Mouse (Mus musculus): ENCODE data around the gene Cacna1g. TPM values are rescaled to one million over a fixed set of nuclear protein-coding genes. Genes with fewer than 3 reads are reported as not detected.

Cacna1g gene
- total and polyA plus RNA-seq, 3 experiments = 1.7 to 3.7 (median 2.4) TPM

DNA sequence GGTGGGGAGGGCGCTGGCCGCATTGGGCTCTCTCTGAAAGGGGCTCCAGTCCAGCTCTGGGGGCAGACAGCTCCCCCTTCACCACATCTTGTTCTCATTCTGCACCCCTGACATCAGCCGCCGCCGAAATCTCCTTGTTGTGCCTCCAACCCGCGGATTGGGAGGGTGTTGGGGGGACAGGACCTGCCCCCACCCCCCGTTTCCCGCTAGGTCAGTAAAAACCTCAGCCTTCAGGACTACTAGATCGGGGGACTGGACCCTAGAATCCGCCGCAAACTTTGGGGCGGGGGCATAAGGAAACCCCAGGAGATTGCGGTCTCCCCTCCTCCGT is 1.4 kb downstream of the Cacna1g start:
- H3K4me1 ChIP-seq (ENCODE audit: control insufficient read depth in 1 of 2, insufficient read depth in 2 of 2) = peaks cover 16 to 76% of the 10 kb centered on the region in 2 experiments
- no peaks in the 10 kb centered on the region for H3K9me3 ChIP-seq (replicated peaks; ENCODE audit: low read length)
- no peak overlapping the region for H3K27ac ChIP-seq (ENCODE audit: insufficient read depth, low read depth)
- dilution Hi-C loops (cut with MboI; ENCODE audit: extremely low pct_ligation_motif_present, extremely low pct_unique_long_range_greater_than_20kb, low sequenced_read_pairs) = no loop called here
- H3K4me3 ChIP-seq (replicated peaks in 1 of 3; ENCODE audit: low read depth in 2 of 3, low read length in 2 of 3, poor library complexity in 1 of 3) = no peak overlapping the region
- no peak for DNase-seq (ENCODE audit: extremely low read depth)
- H3K27me3 ChIP-seq (replicated peaks) = peaks cover 64% of the 10 kb centered on the region
- no peaks in the 10 kb centered on the region for H3K36me3 ChIP-seq (replicated peaks in 1 of 2; ENCODE audit: control insufficient read depth in 1 of 2, insufficient read depth in 1 of 2, low read length in 1 of 2)
- no peak overlapping the region for H3K9ac ChIP-seq (ENCODE audit: insufficient read depth, low read depth)
- H3K79me2 ChIP-seq (replicated peaks; ENCODE audit: control insufficient read depth, extremely low read depth, insufficient read depth, poor library complexity, severe bottlenecking) = no peaks in the 10 kb centered on the region
- TF ChIP-seq JUN (IDR thresholded peaks at IDR 0.05; ENCODE audit: insufficient read depth, low read depth, low read length) = no peak
- TF ChIP-seq MAFK (IDR thresholded peaks at IDR 0.05; ENCODE audit: insufficient replicate concordance, low read length) = no peak
- no peak for TF ChIP-seq SMC3 (IDR thresholded peaks at IDR 0.05; ENCODE audit: low read depth, low read length)
- TF ChIP-seq BHLHE40 (IDR thresholded peaks at IDR 0.05; ENCODE audit: low read depth, low read length) = no peak
- TF ChIP-seq MXI1 (IDR thresholded peaks at IDR 0.05; ENCODE audit: low read depth, low read length) = no peak
- TF ChIP-seq NELFE (IDR thresholded peaks at IDR 0.05; ENCODE audit: low read depth, low read length) = no peak
- TF ChIP-seq RCOR1 (conservative IDR thresholded peaks at IDR 0.05; ENCODE audit: low read depth, low read length) = no peak
- TF ChIP-seq HCFC1 (IDR thresholded peaks at IDR 0.05; ENCODE audit: low read depth, low read length) = no peak
- TF ChIP-seq NRF1 (IDR thresholded peaks at IDR 0.05; ENCODE audit: low read depth, low read length) = no peak
- TF ChIP-seq MAZ (IDR thresholded peaks at IDR 0.05; ENCODE audit: low read depth, low read length) = no peak
- TF ChIP-seq ZC3H11A (IDR thresholded peaks at IDR 0.05; ENCODE audit: low read depth, low read length) = no peak
- TF ChIP-seq ETS1 (conservative IDR thresholded peaks at IDR 0.05; ENCODE audit: low read depth, low read length) = no peak
- no peak for TF ChIP-seq CHD1 (IDR thresholded peaks at IDR 0.05; ENCODE audit: low read depth, low read length)
- TF ChIP-seq USF2 (conservative IDR thresholded peaks at IDR 0.05; ENCODE audit: low read depth, low read length) = no peak
- TF ChIP-seq POLR2AphosphoS2 (IDR thresholded peaks at IDR 0.05; ENCODE audit: low read depth, low read length) = no peak
- no peak for TF ChIP-seq RAD21 (IDR thresholded peaks at IDR 0.05; ENCODE audit: low read depth, low read length)
- no peak for TF ChIP-seq ZMIZ1 (IDR thresholded peaks at IDR 0.05; ENCODE audit: low read depth, low read length)
- TF ChIP-seq TCF12 (IDR thresholded peaks at IDR 0.05; ENCODE audit: low read depth, low read length) = no peak
- in situ Hi-C loops (cut with MboI; ENCODE audit: low pct_ligation_motif_present, low pct_unique_long_range_greater_than_20kb, low sequenced_read_pairs) = no loop called here
- peak overlapping the region; percentile 99 for H3K4me2 ChIP-seq (ENCODE audit: insufficient read depth, low read depth, poor library complexity, severe bottlenecking)

DNA sequence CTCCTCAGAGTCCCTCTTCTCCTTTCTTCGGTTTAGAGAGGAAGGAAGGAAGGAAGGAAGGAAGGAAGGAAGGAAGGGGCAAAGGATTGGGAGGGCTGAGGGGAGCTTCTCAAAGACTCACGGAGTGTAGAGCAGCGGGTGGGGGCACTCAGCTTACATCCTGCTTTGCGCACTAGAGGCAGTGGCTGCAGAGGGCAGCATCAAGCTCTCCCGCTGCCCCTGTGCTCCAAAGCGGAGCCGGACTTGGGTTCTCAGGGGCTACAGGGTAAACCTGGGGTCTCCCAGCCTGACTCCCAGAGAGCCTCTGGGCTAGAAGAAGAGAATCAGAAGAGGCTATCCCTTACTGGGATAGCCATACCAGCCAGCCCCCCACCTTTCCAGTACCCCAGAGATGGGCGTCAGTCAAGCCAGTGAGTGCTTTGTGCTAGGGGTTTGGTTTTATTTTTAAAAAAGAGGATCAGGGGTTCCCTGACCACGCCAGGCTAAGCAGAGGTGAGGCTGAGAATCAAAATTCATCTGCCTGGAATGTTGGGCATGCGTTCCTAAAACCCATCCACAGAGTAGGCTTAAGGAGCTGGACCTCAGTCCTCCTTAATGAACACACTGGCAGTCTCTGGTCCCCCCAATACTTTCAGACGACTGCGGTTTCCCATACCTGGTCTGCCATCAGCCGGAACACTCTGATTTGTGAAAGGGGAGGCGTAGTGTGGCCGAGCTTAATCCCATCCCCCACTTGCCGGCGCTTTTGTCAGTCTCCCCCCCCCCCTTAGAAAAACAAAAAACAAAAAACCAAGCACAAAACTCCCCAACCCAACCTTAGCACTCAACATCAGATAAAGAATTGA is 2.0 kb downstream of the Cacna1g start:
- Histone ChIP-seq H3K27ac (ENCODE audit: insufficient read depth, low read depth) (no peak overlapping the region), H3K4me2 (ENCODE audit: insufficient read depth, low read depth, poor library complexity, severe bottlenecking) (no peak overlapping the region), H3K36me3 (replicated peaks in 1 of 2; ENCODE audit: control insufficient read depth in 1 of 2, insufficient read depth in 1 of 2, low read length in 1 of 2) (no peaks in the 10 kb centered on the region), H3K79me2 (replicated peaks; ENCODE audit: control insufficient read depth, extremely low read depth, insufficient read depth, poor library complexity, severe bottlenecking) (no peaks in the 10 kb centered on the region), H3K4me1 (ENCODE audit: control insufficient read depth in 1 of 2, insufficient read depth in 2 of 2) (peaks cover 15 to 82% of the 10 kb centered on the region in 2 experiments), H3K27me3 (replicated peaks) (peaks cover 59% of the 10 kb centered on the region), H3K9me3 (replicated peaks; ENCODE audit: low read length) (no peaks in the 10 kb centered on the region), H3K4me3 (replicated peaks in 1 of 3; ENCODE audit: low read depth in 2 of 3, low read length in 2 of 3, poor library complexity in 1 of 3) (no peak overlapping the region), H3K9ac (ENCODE audit: insufficient read depth, low read depth) (no peak overlapping the region)
- TF ChIP-seq BHLHE40 (IDR thresholded peaks at IDR 0.05; ENCODE audit: low read depth, low read length) = no peak
- no peak for TF ChIP-seq TBP (conservative IDR thresholded peaks at IDR 0.05; ENCODE audit: low read depth, low read length)
- in situ Hi-C loops (cut with MboI; ENCODE audit: low pct_ligation_motif_present, low pct_unique_long_range_greater_than_20kb, low sequenced_read_pairs) = no loop called here
- dilution Hi-C loops (cut with MboI; ENCODE audit: extremely low pct_ligation_motif_present, extremely low pct_unique_long_range_greater_than_20kb, low sequenced_read_pairs) = no loop called here
- DNase-seq (ENCODE audit: extremely low read depth) = no peak
